Mouse (Mus musculus) testis, postnatal 14 days (tissue): ENCODE measurements at regions not wholly inside any gene's neighbourhood (a gene's known extent, or its start where the extent isn't known, plus 50 kb on each side); places are given as distances from the start of the nearest gene placed in this dataset.

ENCODE experiments used
- DNase-seq: peaks from one replicate; pipeline ENCODE4 v3.0.0; 2021; ENCODE audit warnings: low spot score

DNA sequence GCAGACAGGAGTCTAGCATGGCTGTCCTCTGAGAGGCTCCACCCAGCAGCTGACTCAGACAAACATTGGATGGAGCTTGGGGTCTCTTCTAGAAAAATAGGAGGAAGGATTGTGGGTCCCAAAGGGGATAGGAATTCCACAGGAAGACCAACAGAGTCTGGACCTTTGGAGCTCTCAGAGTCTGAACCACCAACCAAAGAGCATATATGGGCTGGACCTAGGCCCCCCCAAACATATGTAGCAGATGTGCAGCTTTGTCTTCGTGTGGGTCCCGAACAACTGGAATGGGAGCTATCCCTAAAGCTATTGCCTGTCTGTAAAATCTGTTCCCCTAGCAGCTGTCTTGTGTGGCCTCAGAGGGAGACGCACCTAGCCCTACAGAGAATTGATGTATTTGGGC lies 50.1 kb upstream of the Cpm start:
- DNase-seq = no peak

GRCm38 (mm10) chr10:117578696-117579146 lies 50.6 kb upstream of the Cpm start:
- no peak for DNase-seq

GRCm38 (mm10) chr10:117577970-117578695 lies 51.2 kb upstream of the Cpm start:
- no peak for DNase-seq

- no peak for DNase-seq
Observed at GRCm38 (mm10) chr10:117576881-117577730, 52.2 kb upstream of the Cpm start.

DNA sequence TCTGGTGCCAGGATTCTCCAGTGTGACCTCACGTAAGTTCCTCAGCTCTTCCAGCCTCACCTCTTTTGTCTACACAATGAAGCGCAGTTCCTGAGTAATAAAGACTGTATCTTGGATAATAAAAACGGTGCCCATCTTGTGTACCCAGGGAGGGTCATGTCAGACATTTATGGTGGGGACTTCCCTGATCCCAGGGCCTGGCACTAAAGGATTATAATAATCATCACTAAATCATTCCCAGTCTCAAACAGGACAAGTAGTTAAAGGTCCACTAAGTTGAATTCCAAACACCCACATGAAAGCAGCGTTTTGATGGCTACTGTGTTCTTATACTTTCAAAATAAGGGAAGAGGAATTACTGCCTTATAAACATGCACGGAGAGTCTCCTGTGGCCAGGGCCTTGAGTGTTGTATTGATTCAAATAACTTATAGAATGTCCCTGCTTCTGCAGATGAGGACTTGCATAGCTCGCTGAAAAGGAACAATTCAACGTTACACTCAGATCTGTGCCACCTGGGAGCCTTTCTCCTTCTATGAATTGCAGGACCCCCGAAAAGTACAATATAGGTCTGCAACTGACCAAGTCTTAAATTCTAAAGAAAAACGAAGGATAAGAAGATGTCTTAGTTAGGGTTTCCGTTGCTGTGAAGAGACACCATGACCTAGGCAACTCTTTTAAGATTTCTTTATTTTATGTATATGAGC lies 53.0 kb upstream of the Cpm start:
- DNase-seq = no peak

- DNase-seq = no peak
Observed at GRCm38 (mm10) chr10:117575404-117576153, 53.7 kb upstream of the Cpm start.

- no peak for DNase-seq
Observed at GRCm38 (mm10) chr10:117574915-117575314, 54.4 kb upstream of the Cpm start.

GRCm38 (mm10) chr10:117574056-117574727 lies 55.1 kb upstream of the Cpm start:
- no peak for DNase-seq

DNA sequence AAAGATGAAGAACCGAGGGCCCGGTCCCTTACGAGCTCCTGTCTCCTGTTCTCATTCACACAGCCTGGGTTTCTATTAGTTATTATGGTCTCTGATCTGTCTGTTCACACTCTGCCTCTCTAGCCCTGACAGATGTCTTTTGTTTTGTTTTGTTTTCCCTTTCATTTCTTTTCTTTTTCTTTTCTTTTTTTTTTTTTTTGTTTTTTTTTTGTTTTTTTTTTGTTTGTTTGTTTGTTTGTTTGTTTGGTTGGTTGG lies 55.8 kb upstream of the Cpm start:
- DNase-seq = no peak

DNA sequence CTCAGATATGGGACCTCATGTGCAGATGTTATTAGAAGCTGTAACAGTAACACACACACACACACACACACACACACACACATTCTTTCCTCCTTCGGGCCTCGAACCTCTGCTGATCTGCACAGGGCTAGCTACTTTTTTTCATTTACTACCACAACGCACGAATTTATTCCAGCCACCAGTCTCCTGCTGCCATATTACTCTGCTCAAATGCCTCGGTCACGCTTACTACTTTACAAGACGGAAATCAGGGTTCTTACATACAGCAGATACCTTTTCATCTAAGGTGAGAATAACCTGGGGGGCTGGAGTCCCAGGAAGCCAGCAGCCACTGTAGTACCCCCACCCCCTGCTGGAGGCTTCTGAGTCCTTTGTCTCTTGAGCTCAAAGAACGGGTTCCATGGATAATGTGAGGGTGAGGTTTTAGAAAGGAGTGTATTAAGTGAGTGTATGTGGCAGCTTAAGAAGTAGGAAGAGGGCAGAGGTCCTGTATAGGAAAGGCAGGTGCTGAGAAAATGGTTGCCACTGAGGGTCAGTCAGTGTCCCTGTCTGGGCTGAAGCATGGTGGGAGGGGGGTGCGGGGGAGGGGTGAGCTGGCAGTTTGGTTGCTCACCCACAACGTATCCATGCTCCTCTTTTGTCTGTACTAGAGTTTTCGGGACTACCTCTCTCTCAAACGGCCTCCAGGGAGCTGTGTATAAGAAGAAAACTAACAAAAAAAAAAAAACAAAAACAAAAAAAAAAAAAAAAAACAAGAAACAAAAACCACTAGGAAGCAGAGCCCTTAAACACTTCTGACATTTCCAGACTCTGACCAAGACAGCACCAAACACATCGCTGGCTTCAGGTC lies 56.3 kb upstream of the Cpm start:
- no peak for DNase-seq

- no peak for DNase-seq
Observed at GRCm38 (mm10) chr10:117571891-117572573, 57.3 kb upstream of the Cpm start.

DNA sequence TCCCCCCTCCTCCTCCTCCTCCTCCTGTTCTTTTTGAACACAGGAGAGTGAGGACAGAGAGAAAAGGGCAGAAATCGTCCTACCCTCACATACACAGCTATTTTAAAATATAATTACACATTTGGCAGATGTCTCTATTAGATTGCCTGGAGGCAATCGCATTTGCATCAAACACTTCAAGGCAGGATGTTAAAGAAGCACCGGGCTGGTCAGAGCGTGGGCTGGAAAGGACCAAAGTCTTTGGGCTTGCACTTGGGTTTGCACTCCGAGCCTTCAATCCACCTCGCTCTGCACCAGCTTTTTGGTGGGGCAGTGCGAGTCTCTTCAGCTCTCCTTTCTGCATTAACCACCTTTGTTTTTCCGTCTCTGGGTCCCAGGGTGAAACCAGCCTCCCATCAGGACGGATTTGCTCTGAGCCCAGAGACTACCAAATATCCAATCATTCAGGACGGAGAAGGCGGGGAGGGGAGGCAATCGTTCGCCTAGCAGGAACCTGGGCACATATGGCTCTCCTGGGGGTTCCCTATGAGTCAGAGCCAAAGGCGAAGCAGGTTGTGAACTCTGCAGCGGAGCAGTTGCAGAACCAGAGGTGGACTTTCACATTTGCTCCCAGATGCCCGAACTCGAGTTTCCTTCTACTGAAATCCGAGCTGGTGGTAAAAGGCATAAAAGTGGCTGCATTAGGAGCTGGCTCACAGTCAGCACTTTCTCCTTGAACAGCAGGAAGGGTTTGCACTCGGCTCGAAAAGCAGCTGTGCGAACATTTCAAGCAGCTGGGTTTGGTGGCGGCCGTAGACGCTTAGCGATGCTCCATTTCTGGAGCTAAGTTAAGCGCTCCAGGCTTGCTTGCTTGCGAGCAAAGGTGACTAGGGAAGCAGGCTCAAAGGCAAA lies 58.1 kb upstream of the Cpm start:
- no peak for DNase-seq

- no peak for DNase-seq
Observed at GRCm38 (mm10) chr10:117570091-117570970, 59.0 kb upstream of the Cpm start.

DNA sequence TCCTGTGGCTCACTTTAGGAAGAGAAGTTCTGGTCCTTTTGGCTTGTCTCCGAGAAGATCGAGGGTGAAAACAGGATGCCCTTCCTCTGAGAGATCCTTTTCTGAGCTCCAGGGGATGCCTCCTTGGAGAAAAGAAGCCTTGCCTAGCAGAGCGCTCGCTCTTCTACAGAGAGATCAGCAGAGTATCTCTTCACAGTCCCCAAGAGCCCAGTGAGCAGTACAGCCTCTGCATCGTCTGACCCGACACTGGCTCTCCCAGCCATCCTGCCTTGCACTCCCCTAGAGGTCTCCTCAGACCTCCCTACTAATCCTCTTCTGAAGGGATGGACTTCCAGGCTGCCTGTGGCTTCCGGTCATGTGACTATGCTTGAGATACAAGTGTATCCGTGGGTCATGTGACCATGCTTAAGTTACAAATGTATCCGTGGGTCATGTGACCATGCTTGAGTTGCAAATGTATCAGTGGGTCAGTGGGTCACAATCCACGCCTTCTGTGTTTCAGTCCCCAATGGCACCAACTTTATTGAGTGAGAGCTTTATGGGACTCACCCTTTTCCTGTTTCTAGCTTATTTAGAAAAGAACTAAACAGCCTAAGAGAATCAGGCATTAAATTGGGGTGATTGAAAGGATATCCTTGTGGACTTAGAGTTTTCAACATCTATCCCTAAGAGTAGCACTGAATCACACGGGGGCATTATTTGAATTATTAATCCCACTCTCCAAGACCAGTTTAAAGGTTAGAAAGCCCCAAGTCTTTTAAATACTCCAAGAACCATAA lies 59.8 kb upstream of the Cpm start:
- no peak for DNase-seq

DNA sequence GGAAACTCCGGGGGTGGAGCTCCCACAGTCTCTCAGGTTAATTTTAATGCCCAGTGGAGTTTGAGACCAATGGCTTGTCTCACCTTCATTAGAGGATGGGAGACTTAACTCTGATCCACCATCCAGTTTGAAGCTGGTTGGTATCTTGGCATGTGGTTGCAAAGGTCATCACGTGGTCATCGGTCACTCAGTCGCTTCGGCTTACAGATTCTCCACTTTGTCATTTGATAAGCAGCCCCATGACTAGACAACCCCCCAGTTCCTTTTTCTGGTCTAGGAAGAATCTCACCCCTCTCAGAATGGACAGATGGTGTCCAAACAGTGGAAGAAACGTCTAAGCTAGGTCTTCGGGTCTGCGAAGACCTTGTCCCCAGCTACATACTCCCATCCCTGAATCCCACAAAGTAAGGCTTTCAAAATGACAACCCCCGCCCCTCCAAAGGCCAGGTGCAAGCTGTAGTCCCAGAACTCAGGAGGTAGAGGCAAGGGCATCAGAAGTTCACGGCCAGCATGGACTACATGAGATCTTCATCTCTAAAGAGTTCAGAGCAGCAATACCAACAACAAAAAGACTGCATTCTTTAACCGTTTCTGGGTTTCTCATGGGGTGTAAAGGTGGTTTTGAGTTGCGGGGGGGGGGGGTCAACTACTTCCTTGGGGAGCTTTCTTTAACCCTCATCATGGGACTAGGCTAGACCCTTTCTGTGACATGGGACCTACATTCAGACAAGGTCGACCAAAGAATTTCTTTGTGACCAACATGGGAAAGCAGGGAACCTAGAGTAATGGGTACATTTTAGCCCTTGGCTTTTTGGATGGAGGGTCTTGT lies 60.6 kb upstream of the Cpm start:
- DNase-seq = no peak

DNA sequence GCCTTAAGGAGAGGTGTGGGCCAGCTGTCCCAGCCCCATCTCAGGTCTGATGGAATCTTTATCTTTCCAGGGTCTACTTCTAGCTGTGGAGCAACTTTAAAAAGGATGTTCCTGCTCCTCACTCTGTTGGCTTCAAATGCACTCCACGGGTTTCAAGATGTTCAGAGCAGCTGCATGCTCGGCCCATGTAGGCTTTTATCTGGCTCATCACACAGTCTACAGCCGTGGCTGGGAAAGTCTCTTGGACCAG lies 61.2 kb upstream of the Cpm start:
- DNase-seq = no peak
